Mouse (Mus musculus) telencephalon, adult 2 months (tissue): ENCODE results near the gene Commd1.

Experiments
- DNase-seq: peaks from one replicate; pipeline ENCODE4 v3.0.0-alpha.2; 2011; ENCODE audit warnings: low read depth, low spot score

Commd1 gene

GRCm38 (mm10) chr11:22981984-22982757 is at the start of gene Commd1, which contains the start of gene Gm28048:
Gene Commd1, minus strand, starts transcription at chr11:22982382.
Gene Gm28048, minus strand, starts transcription at chr11:22982090.
- peak; percentile 92 for DNase-seq

GRCm38 (mm10) chr11:23029399-23029798 is 47.2 kb upstream of the Commd1 start:
- DNase-seq: no peak

- DNase-seq: no peak
Observed at GRCm38 (mm10) chr11:23028957-23029356, 46.8 kb upstream of the Commd1 start.

GRCm38 (mm10) chr11:23024169-23024568 is 42.0 kb upstream of the Commd1 start:
- DNase-seq: no peak

GRCm38 (mm10) chr11:23023155-23023554 is 41.0 kb upstream of the Commd1 start:
- DNase-seq: no peak

GRCm38 (mm10) chr11:23020841-23021240 is 38.7 kb upstream of the Commd1 start:
- DNase-seq: no peak

GRCm38 (mm10) chr11:23020116-23020770 is 38.1 kb upstream of the Commd1 start:
- DNase-seq: no peak

GRCm38 (mm10) chr11:23017943-23018342 is 35.8 kb upstream of the Commd1 start:
- no peak for DNase-seq

- no peak for DNase-seq
Observed at GRCm38 (mm10) chr11:23014996-23015395, 32.8 kb upstream of the Commd1 start.

- DNase-seq: no peak
Observed at GRCm38 (mm10) chr11:23013580-23014294, 31.6 kb upstream of the Commd1 start.

- no peak for DNase-seq
Observed at GRCm38 (mm10) chr11:23013096-23013495, 30.9 kb upstream of the Commd1 start.

- no peak for DNase-seq
Observed at GRCm38 (mm10) chr11:23008824-23009200, 26.6 kb upstream of the Commd1 start.

- peak; percentile 70 for DNase-seq
Observed at GRCm38 (mm10) chr11:23008181-23008823, 26.1 kb upstream of the Commd1 start.

GRCm38 (mm10) chr11:23007481-23008180 is 25.4 kb upstream of the Commd1 start, which contains the start of gene Fam161a:
Gene Fam161a, plus strand, starts transcription at chr11:23007531.
- DNase-seq: peak; percentile 96

GRCm38 (mm10) chr11:23007166-23007480 is 24.9 kb upstream of the Commd1 start:
- DNase-seq: no peak

GRCm38 (mm10) chr11:23005276-23005675 is 23.1 kb upstream of the Commd1 start:
- DNase-seq: no peak

GRCm38 (mm10) chr11:22998308-22998707 is 16.1 kb upstream of the Commd1 start:
- DNase-seq: no peak

- no peak for DNase-seq
Observed at GRCm38 (mm10) chr11:22995461-22995860, 13.3 kb upstream of the Commd1 start.

GRCm38 (mm10) chr11:22994271-22994670 is 12.1 kb upstream of the Commd1 start:
- DNase-seq: no peak

- no peak for DNase-seq
Observed at GRCm38 (mm10) chr11:22991218-22991835, 9.1 kb upstream of the Commd1 start.
